Mouse (Mus musculus): ENCODE data around the gene Tmub2. TPM values are rescaled to one million over a fixed set of nuclear protein-coding genes. Genes with fewer than 3 reads are reported as not detected.

Gene Tmub2
- total RNA-seq, 2 experiments from 2014 or later: 67.8 to 71.4 TPM

Other genes with a start within 250 kb of the Tmub2 start
- not detected for gene Cd300lg, start 243.4 kb upstream of the Tmub2 start, total RNA-seq (2021)
- gene Mpp2, start 196.4 kb upstream of the Tmub2 start, total RNA-seq (2021): 100 to 1,000 TPM; 153 to 174 TPM
- gene Ppy, start 183.6 kb upstream of the Tmub2 start, total RNA-seq (2021): not detected
- gene Pyy, start 177.1 kb upstream of the Tmub2 start, total RNA-seq (2021): not detected
- not detected for gene Nags, start 139.4 kb upstream of the Tmub2 start, total RNA-seq (2021)
- 10 to 100 TPM; 24.8 to 28.0 TPM for gene Tmem101, start 128.5 kb upstream of the Tmub2 start, total RNA-seq (2021)
- gene Lsm12, start 99.6 kb upstream of the Tmub2 start, total RNA-seq (2021): 10 to 100 TPM; 58.3 to 66.4 TPM
- gene G6pc3, start 95.3 kb upstream of the Tmub2 start, total RNA-seq (2021): 10 to 100 TPM; 55.7 to 61.8 TPM
- 100 to 1,000 TPM; 243 to 261 TPM for gene Hdac5, start 54.8 kb upstream of the Tmub2 start, total RNA-seq (2021)
- 1 to 10 TPM in 1 of 2 experiments, under 1 TPM in 1; 0.94 to 1.1 TPM for gene BC030867, start 36.0 kb upstream of the Tmub2 start, total RNA-seq (2021)
- gene Asb16, start 16.2 kb upstream of the Tmub2 start, total RNA-seq (2021): 1 to 10 TPM; 1.2 TPM
- gene Atxn7l3, start 11.7 kb downstream of the Tmub2 start, total RNA-seq (2021): 100 to 1,000 TPM; 231 to 242 TPM
- gene Ubtf, start 34.8 kb downstream of the Tmub2 start, total RNA-seq (2021): 100 to 1,000 TPM; 123 to 127 TPM
- under 1 TPM; 0.62 to 0.73 TPM for gene Slc4a1, start 81.3 kb downstream of the Tmub2 start, total RNA-seq (2021)
- 100 to 1,000 TPM; 441 to 469 TPM for gene Rundc3a, start 108.5 kb downstream of the Tmub2 start, total RNA-seq (2021)
- gene Slc25a39, start 123.0 kb downstream of the Tmub2 start, total RNA-seq (2021): 10 to 100 TPM; 58.8 to 64.8 TPM
- 10 to 100 TPM; 58.3 to 71.3 TPM for gene Grn, start 145.4 kb downstream of the Tmub2 start, total RNA-seq (2021)
- 100 to 1,000 TPM; 108 to 120 TPM for gene Fam171a2, start 162.8 kb downstream of the Tmub2 start, total RNA-seq (2021)
- gene Itga2b, start 185.2 kb downstream of the Tmub2 start, total RNA-seq (2021): 1 to 10 TPM; 2.2 to 3.5 TPM